Mouse (Mus musculus) 416B (cell line): ENCODE results near the gene Ifngr2.
A peak's percentile ranks its signal among the peaks of the same experiment; 100 is the strongest.

Experiments
- DNase-seq: peaks from one replicate; pipeline ENCODE4 v3.0.0; 2011; ENCODE audit warnings: low read depth

The Ifngr2 gene

DNA sequence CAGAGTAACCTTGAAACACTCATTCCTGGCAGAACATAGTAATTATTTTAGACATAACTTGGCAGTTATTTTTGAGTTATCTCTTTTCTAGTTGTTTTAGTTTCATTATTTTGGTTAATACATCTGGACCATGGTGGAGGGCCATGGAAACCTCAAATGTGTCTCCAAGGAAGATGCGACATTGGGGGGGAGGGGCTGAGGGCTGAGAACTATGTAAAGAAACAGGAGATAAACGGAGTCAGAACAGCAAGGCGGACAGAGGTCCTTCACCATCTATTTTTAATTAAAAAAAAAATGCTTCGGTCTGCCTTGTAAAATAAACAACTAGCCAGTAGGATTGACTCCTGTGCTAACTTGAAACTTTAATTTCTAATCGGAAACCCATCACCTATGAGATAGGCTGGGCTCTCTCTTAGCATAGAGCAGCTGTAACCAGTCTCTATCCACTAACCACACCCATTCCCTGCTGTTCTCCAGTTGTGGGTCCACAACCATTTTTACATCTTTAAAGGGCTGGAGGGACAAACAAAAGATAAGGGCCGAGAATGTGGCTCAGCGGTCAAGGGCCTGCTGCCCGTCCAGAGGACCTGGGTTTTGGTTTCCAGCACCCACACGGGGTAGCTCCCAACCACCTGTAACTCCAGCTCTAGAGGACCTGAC lies 18.6 kb downstream of the Ifngr2 start:
- DNase-seq: no peak

DNA sequence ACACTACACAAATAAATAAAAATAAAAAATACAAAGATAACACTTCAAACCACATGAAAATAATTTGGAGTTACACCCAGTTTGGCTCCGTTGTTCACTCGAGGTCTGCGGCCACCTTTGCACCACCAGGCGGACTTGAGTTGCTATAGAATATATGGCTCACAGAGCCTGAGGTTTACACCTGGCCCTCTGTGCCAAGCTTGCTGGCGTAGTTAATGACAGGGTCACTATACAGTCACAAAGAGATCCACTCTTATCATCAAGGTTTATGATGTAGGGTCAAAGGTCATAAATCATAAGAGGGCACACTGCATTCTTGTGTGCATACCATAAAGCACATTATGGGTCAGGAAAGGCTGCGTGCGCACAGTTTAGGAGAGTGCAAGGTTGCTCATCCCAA lies 19.1 kb downstream of the Ifngr2 start:
- no peak for DNase-seq

DNA sequence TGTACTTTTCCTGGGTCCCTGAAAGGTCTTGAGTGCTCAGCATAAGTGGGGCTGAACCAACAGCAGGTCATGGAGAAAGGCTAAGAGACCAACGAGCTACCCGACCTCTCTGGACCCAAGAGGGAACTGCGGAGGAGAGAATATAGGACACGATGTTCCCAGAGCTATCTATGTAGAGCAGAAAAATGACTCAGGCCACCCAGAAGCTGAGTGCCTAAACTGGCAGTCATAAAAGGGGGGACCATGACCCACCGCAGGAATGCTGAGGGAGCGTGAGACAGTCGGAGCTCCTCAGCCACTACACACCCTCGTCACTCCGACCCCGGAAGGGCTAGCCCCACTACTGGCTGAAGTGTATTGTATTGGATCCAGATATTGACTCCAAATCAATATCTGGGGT lies 22.1 kb downstream of the Ifngr2 start:
- DNase-seq: no peak

DNA sequence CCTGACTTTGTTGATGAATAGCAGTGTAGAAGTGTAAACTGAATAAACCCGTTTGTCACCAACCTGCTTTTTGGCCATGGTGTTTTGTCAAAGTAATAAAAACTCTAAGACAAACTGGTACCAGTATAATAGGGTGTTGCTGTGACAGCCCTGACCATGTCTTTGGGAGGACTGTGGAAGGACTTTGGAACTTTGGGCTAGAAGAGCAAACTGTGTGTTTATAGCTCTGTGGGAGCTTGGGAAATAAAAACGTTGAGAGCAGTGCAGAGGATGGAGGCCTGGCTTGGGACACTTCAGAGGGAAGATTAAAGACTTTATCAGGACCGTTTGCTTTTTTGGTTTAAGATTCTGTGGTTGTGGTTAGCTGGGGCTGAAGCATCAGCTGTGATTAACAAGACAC lies 24.2 kb downstream of the Ifngr2 start:
- no peak for DNase-seq

DNA sequence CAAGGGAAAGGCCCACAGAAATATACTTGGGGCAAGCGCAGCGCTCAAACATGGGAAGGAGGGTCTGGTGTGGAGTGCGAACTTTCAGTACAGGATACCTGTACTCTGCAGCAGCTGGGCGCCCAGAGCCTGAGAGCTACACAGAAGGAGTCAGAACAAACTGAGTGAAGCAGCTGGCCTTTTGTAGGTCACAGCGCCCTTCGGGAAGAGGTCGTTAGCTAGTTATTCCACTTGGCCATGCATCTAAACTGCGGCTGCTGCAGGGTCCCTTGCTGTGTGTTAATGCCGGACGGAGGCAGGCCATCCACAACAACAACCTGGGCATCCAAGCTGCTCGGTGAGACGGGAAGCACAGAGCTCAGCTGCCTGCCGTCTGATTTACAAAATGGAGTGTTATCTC lies 28.3 kb downstream of the Ifngr2 start:
- DNase-seq: no peak

DNA sequence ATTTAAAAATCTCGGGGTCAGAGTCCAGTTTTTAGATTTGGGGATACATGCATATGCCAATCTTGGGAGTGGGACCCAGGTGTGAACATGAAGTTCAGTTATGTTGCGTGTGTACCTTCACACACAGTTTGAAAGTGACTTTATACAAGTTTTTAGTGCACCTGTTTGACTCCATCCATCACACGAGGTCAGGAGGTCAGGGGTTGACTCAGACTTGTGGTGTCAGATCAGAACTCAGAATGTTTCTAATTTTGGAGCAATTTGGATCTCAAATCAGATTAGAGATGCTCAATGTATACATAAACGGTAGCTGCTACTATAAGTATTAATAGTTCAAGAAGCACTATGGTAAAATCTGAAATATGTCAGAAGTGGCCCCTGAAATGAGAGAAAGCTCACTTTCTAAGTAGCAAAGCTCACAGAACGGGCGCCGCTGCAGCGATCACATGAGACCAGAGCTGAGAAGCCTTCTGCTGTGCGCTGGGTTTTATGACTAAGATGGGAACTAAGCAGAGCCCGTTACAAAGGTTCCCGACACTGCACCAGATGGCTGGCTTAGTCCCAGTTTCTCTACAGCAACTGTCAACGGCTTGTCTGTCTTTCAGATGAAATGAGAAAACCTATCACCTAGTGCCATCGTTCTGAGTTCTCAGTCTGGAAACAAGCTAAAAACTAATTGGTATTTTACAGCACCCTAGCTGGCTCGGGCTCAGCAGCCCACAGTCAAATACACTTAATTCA lies 32.3 kb downstream of the Ifngr2 start:
- DNase-seq: no peak

DNA sequence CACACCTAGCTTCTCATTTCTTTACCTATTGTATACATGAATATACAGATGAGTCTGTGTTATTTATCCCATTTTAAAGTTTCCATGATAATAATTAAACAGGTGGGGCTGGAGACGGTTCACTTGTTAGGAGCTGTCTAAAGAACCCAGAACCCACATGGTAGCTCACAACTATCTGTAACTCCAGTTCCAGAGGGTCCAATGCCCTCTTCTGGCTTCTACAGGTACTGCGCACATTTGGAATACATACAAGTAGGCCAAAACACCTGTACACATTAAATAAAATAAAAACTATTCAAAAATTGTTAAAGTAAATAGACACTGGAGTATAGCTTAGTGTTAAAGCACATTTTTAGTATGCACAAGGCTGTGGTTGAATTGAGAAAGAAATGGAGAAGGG lies 35.4 kb downstream of the Ifngr2 start:
- DNase-seq: peak; percentile 72

DNA sequence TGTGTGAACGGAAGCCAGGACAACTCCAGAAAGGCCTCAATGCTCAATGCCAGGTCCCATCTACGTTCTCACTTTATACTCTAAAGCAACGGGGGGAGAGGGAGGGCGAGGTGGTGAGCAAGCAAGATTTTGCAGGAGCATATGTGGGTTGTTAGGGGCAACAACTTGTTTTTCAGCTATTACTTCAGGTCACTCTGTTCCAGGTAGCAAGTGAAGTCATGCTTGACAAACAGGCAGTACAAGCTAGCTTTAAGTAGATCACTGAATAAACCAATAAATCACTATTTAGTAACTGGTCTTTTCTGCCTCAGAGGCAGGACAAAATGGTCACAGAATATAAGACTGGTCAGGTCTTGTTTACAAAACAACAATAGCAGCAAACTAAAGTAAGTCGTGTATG lies 38.7 kb downstream of the Ifngr2 start:
- DNase-seq: no peak

DNA sequence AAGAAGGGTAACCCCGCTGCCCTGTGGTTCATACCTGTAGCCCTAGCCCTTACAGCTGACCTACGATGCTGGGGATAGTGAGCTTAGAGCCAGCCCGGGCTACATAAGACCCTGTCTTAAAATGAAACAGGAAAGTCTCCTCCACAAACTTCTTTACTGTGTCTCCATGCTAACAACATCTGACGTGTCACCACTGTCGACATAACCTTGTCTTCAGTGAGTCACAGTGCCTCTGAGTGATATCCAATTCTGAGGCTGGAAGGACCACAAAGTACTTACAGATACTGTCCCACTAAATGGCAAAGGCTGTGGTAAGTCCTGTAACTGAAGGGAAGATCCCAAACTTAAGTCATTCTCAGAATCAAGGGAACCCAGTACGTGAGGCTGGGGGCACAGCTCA lies 39.4 kb downstream of the Ifngr2 start:
- DNase-seq: peak; percentile 57

DNA sequence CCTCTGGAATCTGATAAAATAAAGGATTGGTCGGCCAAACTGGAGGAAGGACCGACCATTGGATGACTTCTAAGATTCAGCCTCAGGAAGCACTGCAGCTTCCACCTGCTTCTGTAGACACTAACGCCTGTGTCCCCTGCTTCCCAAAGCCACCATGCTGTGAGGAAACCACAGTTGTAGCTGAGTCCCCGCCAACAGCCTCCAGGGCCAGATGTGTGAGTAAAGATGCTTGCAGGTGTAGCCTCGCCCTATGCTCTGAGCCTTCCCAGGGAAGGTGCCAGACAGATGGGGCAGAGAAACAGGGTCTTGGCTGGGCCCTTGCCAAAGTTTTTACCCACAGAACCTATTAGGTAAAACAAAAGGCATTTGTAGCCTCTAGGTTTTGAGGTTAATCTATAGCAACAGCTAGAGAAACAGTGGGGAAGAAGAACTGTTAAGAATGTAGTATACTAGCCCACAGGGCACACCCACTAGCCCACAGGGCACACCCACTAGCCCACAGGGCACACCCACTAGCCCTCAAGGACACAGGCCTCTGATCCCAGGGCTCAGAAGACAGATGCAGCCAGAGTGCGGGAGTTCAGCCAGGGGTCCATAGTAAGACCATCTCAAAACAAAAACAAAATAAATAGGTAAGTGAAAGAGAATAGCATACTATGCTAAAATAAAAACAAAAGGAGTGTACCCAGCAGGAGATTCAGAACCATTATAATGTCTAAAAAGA lies 41.0 kb downstream of the Ifngr2 start:
- DNase-seq: peak; percentile 69

DNA sequence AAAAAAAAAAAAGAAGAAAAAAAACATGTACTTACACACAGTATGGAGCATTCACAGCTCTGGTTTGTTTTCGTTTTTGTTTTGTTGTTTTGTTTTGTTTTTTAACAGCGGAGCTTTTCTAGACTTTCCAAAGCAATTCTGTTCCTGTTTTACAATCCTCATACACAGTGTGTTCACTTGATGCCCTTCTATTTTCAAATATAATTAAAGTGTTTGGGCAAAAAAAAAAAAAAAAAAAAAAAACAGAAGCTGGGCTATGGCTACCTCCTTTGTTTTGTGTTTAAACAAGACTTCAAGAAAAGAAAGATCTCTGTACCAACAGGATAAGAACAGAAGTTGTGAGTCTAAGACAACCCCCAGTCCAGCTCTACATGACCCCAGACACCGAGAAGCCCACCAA lies 41.8 kb downstream of the Ifngr2 start:
- no peak for DNase-seq

DNA sequence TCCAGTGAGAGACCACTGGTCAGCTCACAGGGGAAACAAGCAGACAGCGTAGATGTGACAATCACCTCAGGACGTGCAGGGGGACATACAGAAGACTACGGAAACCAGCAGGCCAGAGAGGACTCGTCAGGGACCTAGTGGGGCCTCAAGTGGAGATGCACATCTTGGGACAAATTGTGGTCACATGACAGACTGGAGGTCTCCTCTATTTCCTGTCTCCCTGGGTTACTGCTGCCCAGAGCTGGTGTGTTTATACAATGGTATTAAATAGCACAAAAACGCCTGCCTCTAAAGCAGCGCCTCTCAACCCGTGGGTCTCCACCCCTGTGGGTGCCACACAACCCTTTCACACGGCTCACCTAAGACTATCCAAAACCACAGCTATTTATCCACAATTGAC lies 45.3 kb downstream of the Ifngr2 start:
- DNase-seq: peak; percentile 26

DNA sequence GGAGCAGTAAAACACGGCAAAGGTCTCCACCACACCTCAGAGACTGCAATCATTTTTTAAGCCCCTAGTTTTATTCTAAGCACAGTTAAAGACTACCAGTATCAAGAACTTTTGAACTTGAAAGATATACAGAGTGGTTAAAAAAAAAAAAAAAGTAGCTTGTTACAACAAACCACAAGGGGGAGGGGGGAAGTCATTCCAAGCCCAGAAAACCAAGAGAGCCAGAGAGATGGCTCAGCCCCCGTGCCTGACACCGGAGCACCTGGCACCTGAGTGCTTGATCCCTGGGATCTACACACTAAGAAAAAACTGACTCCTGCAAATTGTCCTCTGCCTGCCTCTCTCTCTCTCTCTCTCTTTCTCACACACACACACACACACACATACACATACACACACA lies 46.4 kb downstream of the Ifngr2 start:
- no peak for DNase-seq

DNA sequence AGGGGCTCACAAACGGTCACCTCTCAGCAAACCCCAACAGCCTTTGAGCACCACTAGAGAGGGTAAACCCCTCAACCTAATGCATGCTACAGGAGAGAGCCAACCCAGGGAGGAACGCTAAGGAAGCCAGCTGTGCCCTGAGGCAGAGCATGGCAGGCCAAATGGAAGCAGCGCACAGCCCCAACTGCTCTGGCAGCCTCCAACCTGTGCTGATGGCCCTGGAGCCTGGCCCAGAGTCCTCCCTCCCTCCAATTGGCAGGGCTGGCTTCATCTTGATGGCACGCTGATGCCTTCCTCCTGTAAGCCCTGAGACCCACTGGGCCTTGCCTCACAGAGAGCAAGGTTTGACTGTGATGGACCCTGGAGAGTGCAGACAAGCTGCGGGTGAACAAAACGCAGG lies 48.2 kb downstream of the Ifngr2 start:
- DNase-seq: no peak

DNA sequence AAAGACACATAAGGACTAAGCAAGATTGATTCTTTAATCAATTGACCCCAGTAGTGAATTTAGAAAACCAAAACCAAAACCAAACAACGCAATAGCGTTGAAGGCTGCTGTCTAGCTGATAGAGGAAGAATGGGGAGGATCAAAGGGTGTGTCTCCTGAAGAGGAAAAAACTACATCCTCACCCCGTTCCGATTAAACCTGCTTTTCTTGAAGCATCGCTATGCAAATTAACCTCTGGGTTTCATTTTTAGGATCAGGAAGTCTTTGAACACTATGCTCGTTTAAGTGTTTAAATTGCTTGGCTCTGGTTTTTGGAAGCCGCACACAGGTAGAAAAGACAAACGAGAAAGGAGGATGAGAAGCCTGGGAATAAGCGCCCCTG lies 49.5 kb downstream of the Ifngr2 start:
- DNase-seq: peak; percentile 63

DNA sequence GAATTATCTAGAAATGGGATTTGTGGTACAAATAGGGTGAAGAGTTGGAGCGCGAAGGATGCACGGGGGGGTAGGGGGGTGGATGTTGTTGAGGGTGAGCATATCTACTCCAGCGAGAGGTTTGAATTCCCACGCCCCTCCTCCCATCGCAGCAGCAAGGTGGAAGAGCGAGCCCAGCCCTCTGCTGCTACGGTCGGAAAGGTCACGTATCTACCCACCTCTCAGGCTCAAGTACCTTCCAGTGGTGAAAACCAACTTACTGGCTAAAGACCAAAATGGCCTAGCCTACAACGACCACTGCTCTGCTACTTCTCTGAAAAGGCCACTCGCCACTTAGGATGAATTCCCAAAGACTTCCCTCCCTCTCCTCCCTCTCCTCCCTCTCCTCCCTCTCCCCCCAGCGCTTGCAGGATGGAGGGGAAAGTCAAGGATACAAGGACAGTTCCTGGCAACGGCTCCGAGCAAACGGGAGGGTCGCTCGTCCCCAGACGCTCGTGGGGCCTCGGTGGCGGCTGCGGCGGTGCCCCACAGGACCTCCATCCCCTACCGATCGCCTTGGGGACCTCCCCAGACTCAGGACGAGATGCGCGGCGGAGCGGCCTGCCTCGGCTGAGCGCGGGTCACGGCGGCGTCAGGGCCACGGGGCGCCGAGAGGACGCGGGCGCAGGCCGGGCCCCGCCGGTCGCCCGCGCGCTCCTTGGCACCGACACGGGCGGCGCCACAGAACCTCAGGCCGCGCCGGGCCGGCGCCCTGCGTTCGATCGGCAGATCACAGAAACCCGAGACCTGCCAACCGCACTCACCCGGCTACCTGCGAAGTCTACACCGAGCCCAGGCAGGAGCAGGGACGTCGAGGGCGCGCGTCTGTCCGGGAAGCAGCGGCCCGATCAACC lies 50.2 kb downstream of the Ifngr2 start:
- peak; percentile 34 for DNase-seq

DNA sequence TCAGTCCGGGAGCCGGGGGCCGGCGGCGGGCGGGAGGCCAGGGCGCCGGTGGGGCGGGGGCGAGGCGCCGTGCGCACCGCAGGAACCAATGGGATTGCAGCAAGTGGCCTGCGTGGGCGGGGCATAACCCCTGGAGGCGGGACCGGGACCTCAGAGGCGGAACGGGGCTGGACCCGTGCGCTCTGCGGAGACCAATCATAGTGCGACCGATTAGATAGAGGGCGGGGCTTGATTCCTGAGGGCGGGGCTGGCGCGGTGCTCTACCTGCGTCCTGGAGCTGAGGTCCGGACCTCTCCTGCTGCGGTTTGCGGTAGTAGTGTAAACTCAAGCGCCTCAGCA lies 50.8 kb downstream of the Ifngr2 start, which contains the start of gene Tmem50b:
Gene Tmem50b (minus strand): TSS at position 129 of the 339 bp plus-strand sequence.
- DNase-seq: peak; percentile 97

DNA sequence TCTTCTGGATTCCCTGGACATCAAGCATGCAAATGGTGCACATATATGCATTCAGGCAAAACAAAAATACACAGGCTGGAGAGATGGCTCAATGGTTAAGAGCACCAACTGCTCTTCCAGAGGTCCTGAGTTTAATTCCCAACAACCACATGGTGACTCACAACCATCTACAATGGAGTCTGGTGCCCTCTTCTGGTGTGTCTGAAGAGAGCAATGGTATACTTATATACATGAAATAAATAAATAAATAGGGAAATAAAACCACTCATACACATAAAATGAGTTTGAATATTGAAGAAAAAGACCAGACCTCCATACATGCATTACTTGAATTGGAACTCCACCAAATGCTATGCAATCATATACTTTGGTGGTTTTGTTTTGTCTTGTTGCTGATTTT lies 52.4 kb downstream of the Ifngr2 start:
- peak; percentile 62 for DNase-seq

DNA sequence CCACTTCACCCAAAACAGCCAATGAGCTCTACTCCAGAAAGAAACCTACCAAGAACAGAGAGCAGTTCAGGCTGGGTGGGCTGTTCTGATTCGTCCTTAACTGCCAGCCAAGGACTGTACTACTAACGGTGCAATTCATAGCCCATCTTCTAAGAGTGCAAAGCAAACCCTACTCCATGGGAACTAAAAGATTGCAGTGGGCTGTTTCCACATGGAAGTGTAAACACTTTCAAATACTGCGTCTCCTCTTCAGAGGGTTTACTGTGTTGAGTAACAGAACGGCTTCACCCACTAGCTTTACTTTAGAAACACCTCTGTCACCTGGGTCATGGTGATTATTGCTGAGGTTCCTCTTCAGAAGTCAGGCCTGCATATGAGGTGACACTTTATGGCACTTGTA lies 54.2 kb downstream of the Ifngr2 start:
- DNase-seq: no peak

DNA sequence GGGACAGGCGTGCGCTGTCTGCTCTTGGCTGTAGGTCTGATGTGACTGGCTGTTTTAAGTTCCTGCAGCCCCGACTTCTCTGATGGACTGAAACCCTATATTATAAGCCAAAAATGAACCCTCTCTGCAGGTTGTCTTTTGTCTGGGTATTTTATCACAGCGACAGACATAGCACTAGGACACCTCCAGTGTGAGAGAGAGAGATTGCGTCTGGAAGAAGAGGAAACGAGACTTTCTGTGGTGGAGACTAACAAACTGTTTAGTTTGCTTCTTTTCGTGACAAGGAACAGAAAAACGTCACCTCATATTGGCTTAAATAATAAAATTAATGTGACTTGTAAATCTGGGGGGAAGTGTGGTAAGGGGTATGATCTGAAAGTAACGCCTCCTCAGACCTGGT lies 54.8 kb downstream of the Ifngr2 start:
- DNase-seq: no peak

DNA sequence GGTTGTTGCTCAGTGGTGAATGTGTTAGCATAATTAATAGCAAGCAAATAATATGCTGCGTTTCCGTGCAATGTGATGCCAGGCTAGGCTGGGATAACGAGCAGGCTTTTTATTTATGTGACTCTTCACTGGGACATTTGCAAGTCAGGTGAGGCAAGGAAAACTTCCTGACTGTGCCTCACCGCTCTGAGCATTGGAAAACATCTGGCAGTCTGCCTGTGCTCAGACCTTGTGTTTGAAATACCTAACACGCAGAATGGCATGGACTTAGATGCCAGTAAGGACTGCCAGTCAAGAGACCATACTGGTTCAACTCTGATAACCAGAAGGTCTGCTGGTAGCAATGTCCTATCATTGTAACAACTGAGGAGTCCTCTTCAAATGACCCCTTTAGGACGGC lies 58.3 kb downstream of the Ifngr2 start:
- no peak for DNase-seq

DNA sequence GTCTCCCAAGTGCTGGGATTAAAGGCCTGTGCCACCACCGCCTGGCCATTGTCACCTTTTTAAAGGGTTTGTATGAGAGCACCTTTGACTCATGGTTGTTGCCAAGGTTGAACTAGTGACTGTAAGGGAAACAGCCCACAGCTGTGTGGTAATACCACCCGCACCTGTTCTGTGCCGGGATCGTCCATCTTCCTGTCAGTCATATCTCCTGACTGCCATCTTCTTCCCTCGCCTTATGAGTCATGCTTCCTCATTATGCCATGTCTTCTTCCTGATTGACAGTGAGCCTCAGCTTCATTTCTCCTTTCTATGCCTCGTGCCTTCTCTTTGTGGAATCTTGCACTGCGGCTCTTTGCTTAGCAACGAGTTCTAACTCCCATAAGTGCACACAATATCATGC lies 60.1 kb downstream of the Ifngr2 start:
- DNase-seq: peak; percentile 87
